ENCODE assay signal across 8 mouse cellular contexts in the genomic region with DNA sequence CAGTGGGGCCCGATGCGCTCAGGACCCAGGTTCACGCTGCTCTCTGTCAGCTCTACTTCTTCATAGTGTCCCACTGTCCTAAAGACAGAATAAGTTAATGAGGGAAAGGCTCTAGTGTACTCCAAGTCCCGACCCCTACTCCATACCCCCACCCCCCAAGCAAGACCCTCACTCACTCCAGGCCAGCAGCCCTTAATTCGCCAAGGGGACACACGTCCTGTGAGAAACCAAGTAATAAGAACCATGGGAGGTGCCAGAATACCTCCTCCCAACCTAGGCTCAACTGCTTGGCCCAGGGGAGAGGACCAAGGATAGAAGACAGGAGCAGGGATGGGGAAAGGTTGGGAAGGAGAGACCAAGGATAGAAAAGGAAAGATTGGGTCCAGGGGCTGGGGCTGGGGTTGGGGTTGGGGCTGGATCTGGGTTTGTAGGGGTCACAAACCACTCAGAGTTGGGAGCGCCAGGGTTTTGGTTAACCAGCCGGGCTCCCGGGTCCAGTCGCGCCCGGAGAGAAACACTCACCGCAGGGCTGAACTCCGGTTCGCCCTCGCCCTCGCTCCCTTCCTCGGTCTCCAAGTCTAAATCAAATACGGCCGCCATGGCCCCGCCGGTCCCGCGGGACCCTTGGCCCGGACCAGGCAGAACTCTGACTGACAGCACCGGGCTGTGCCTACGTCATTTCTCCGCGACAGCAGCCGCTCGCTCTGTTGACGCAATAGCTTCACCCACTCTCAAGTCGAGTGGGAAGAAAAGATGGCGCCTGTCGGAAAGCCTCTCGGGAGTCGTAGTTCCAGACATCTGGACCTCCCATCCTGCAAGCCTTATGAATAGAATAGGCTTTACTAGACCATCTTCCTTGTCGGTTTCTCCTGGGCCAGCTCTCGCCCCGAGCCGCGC. TPM values are rescaled to one million over a fixed set of nuclear protein-coding genes. Genes with fewer than 3 reads are reported as not detected.
DNase-seq lines count a peak whose midpoint lies in the region; ATAC-seq and TF ChIP-seq lines count a peak whose summit lies in the region.

TSS of gene Rps6kb2 (minus strand) at position 709 of the 897 bp plus-strand sequence.

- in situ Hi-C loops in CH12.LX (cut with MboI; ENCODE audit: low pct_ligation_motif_present, low pct_unique_long_range_greater_than_20kb, low sequenced_read_pairs) = no loop called here

- H3K9ac ChIP-seq in CH12.LX (ENCODE audit: insufficient read depth, low read depth) = peak within 1 kb of the TSS; percentile 95
- peak within 1 kb of the TSS; percentile 74 for H3K9ac ChIP-seq in forebrain, embryonic 12.5 days
- H3K9ac ChIP-seq in heart, postnatal 0 days (replicated peaks; ENCODE audit: low read depth, low read length) = peak within 1 kb of the TSS; percentile 81
- peak within 1 kb of the TSS; percentile 79 for H3K9ac ChIP-seq in liver, embryonic 16.5 days (ENCODE audit: low read depth, low read length)
- peak within 1 kb of the TSS; percentile 93 for H3K9ac ChIP-seq in neural tube, embryonic 13.5 days

- TF ChIP-seq RAD21 in CH12.LX (IDR thresholded peaks at IDR 0.05; ENCODE audit: low read depth, low read length) = no peak

- DNase-seq in CH12.LX (ENCODE audit: extremely low read depth) = peak; percentile 97
- peak; percentile 96 for DNase-seq in c-Kit-positive CD71-positive TER-119-negative erythroid progenitor cells, embryonic 14.5 days (ENCODE audit: low read depth)
- DNase-seq in heart, postnatal 0 days (ENCODE audit: low spot score) = peak; percentile 97
- peak; percentile 98 for DNase-seq in kidney, postnatal 4 days

- H3K4me2 ChIP-seq in CH12.LX (ENCODE audit: insufficient read depth, low read depth, poor library complexity, severe bottlenecking) = peak within 1 kb of the TSS; percentile 92
- H3K4me2 ChIP-seq in forebrain, embryonic 12.5 days = peak within 1 kb of the TSS; percentile 93
- peak within 1 kb of the TSS; percentile 81 for H3K4me2 ChIP-seq in heart, postnatal 0 days (ENCODE audit: low read depth, low read length)
- H3K4me2 ChIP-seq in liver, embryonic 16.5 days (ENCODE audit: low read depth, low read length) = peak within 1 kb of the TSS; percentile 66
- peak within 1 kb of the TSS; percentile 97 for H3K4me2 ChIP-seq in neural tube, embryonic 13.5 days

- dilution Hi-C loops in CH12.LX (cut with MboI; ENCODE audit: extremely low pct_ligation_motif_present, extremely low pct_unique_long_range_greater_than_20kb, low sequenced_read_pairs) = no loop called here

- TF ChIP-seq POLR2A in CH12.LX (IDR thresholded peaks at IDR 0.05; ENCODE audit: low read depth, low read length) = peak; percentile 74
- peak; percentile 63 for TF ChIP-seq POLR2A in testis, adult 2 months (IDR thresholded peaks at IDR 0.05; ENCODE audit: control insufficient read depth, low read depth, low read length)

- H3K4me1 ChIP-seq in CH12.LX (ENCODE audit: control insufficient read depth in 1 of 2, insufficient read depth in 2 of 2) = peaks cover 9 to 40% of the 10 kb centered on the region in 2 experiments
- H3K4me1 ChIP-seq in forebrain, embryonic 12.5 days = peaks cover 14% of the 10 kb centered on the region
- H3K4me1 ChIP-seq in heart, postnatal 0 days (ENCODE audit: control insufficient read depth, insufficient read depth) = peaks cover 7% of the 10 kb centered on the region
- peaks cover 32% of the 10 kb centered on the region for H3K4me1 ChIP-seq in liver, embryonic 16.5 days (ENCODE audit: control insufficient read depth, low read depth, low read length)
- H3K4me1 ChIP-seq in neural tube, embryonic 13.5 days (replicated peaks) = peaks cover 21% of the 10 kb centered on the region
- peaks cover 8% of the 10 kb centered on the region for H3K4me1 ChIP-seq in testis, adult 2 months (ENCODE audit: control insufficient read depth, insufficient read depth, low read length)

- peak within 1 kb of the TSS; percentile 56 to 71 (median 67) for H3K4me3 ChIP-seq in CH12.LX (replicated peaks in 1 of 3; ENCODE audit: low read depth in 2 of 3, low read length in 2 of 3, poor library complexity in 1 of 3)
- peak within 1 kb of the TSS; percentile 78 for H3K4me3 ChIP-seq in forebrain, embryonic 12.5 days (replicated peaks)
- peak within 1 kb of the TSS; percentile 80 for H3K4me3 ChIP-seq in heart, postnatal 0 days (ENCODE audit: low read depth, low read length)
- H3K4me3 ChIP-seq in liver, embryonic 16.5 days (ENCODE audit: low read depth, low read length) = peak within 1 kb of the TSS; percentile 77
- peak within 1 kb of the TSS; percentile 71 for H3K4me3 ChIP-seq in neural tube, embryonic 13.5 days
- peak within 1 kb of the TSS; percentile 93 for H3K4me3 ChIP-seq in testis, adult 2 months (ENCODE audit: control insufficient read depth, low read depth, low read length)

- TF ChIP-seq EP300 in CH12.LX (IDR thresholded peaks at IDR 0.05; ENCODE audit: low read length) = no peak
- peak; percentile 64; the same call in 1 of the 2 replicates for TF ChIP-seq EP300 in heart, postnatal 0 days (IDR thresholded peaks at IDR 0.05; ENCODE audit: low read depth)

- peaks cover 33 to 54% of the 10 kb centered on the region in 2 experiments for H3K36me3 ChIP-seq in CH12.LX (replicated peaks in 1 of 2; ENCODE audit: control insufficient read depth in 1 of 2, insufficient read depth in 1 of 2, low read length in 1 of 2)
- H3K36me3 ChIP-seq in forebrain, embryonic 12.5 days (replicated peaks) = peaks cover 35% of the 10 kb centered on the region
- H3K36me3 ChIP-seq in heart, postnatal 0 days (replicated peaks; ENCODE audit: control insufficient read depth, insufficient read depth, low read length) = peaks cover 44% of the 10 kb centered on the region
- H3K36me3 ChIP-seq in liver, embryonic 16.5 days (ENCODE audit: control insufficient read depth, insufficient read depth) = peaks cover 9% of the 10 kb centered on the region
- H3K36me3 ChIP-seq in neural tube, embryonic 13.5 days = peaks cover 39% of the 10 kb centered on the region
- no peaks in the 10 kb centered on the region for H3K36me3 ChIP-seq in testis, adult 2 months (ENCODE audit: control insufficient read depth, insufficient read depth, low read length)

- no peaks in the 10 kb centered on the region for H3K27me3 ChIP-seq in CH12.LX (replicated peaks)
- H3K27me3 ChIP-seq in forebrain, embryonic 12.5 days = no peaks in the 10 kb centered on the region
- no peaks in the 10 kb centered on the region for H3K27me3 ChIP-seq in heart, postnatal 0 days (ENCODE audit: control insufficient read depth, insufficient read depth, low read length)
- H3K27me3 ChIP-seq in liver, embryonic 16.5 days (ENCODE audit: control insufficient read depth, insufficient read depth, low read depth, low read length) = no peaks in the 10 kb centered on the region
- no peaks in the 10 kb centered on the region for H3K27me3 ChIP-seq in neural tube, embryonic 13.5 days
- no peaks in the 10 kb centered on the region for H3K27me3 ChIP-seq in testis, adult 2 months (ENCODE audit: control insufficient read depth, insufficient read depth, low read length)

- peaks cover 10% of the 10 kb centered on the region for H3K79me2 ChIP-seq in CH12.LX (replicated peaks; ENCODE audit: control insufficient read depth, extremely low read depth, insufficient read depth, poor library complexity, severe bottlenecking)

- no peak for TF ChIP-seq CTCF in CH12.LX (conservative IDR thresholded peaks at IDR 0.05 in 1 of 2, IDR thresholded peaks at IDR 0.05 in 1 of 2; ENCODE audit: low read depth in 2 of 2, low read length in 2 of 2)
- no peak; the same call in 1 of the 2 replicates for TF ChIP-seq CTCF in heart, postnatal 0 days (IDR thresholded peaks at IDR 0.05; ENCODE audit: low read depth)
- TF ChIP-seq CTCF in testis, adult 2 months (IDR thresholded peaks at IDR 0.05; ENCODE audit: control insufficient read depth, insufficient read depth, insufficient replicate concordance, low read depth, low read length) = 0 out of 2 replicates have a peak, but pooled peaks have one; percentile 6

- ATAC-seq in forebrain, embryonic 12.5 days (ENCODE audit: low FRiP score) = peak; percentile 93
- ATAC-seq in heart, postnatal 0 days (ENCODE audit: insufficient read depth, low read depth) = peak; percentile 79
- ATAC-seq in liver, embryonic 16.5 days (ENCODE audit: low read depth) = peak; percentile 84
- ATAC-seq in neural tube, embryonic 13.5 days (ENCODE audit: low read depth) = peak; percentile 91

- H3K9me3 ChIP-seq in CH12.LX (replicated peaks; ENCODE audit: low read length) = no peaks in the 10 kb centered on the region
- H3K9me3 ChIP-seq in forebrain, embryonic 12.5 days = no peaks in the 10 kb centered on the region
- H3K9me3 ChIP-seq in heart, postnatal 0 days (replicated peaks; ENCODE audit: control insufficient read depth, low read length) = no peaks in the 10 kb centered on the region
- no peaks in the 10 kb centered on the region for H3K9me3 ChIP-seq in liver, embryonic 16.5 days (replicated peaks; ENCODE audit: control insufficient read depth, low read length)
- H3K9me3 ChIP-seq in neural tube, embryonic 13.5 days = no peaks in the 10 kb centered on the region

- 7% methylated on average over 42 of the region's 42 CpGs for WGBS in forebrain, embryonic 12.5 days
- WGBS in heart, postnatal 0 days = 6% methylated on average over 42 of the region's 42 CpGs
- WGBS in liver, embryonic 16.5 days (ENCODE audit: insufficient replicate concordance) = 7% methylated on average over 42 of the region's 42 CpGs
- WGBS in neural tube, embryonic 13.5 days = 7% methylated on average over 42 of the region's 42 CpGs

- H3K27ac ChIP-seq in CH12.LX (ENCODE audit: insufficient read depth, low read depth) = no peak within 1 kb of the TSS; the same call in 1 of the 2 replicates
- peak within 1 kb of the TSS; percentile 61 for H3K27ac ChIP-seq in forebrain, embryonic 12.5 days
- peak within 1 kb of the TSS; percentile 46 for H3K27ac ChIP-seq in heart, postnatal 0 days (ENCODE audit: low read depth)
- peak within 1 kb of the TSS; percentile 47 for H3K27ac ChIP-seq in liver, embryonic 16.5 days (ENCODE audit: low read length)
- H3K27ac ChIP-seq in neural tube, embryonic 13.5 days (replicated peaks) = peak within 1 kb of the TSS; percentile 85
- peak within 1 kb of the TSS; percentile 33 for H3K27ac ChIP-seq in testis, adult 2 months (ENCODE audit: control insufficient read depth, insufficient read depth, low read depth, low read length)

TF ChIP-seq in CH12.LX, 34 proteins besides CTCF, POLR2A, EP300 and RAD21 (continues in another document):
- TF ChIP-seq JUND (conservative IDR thresholded peaks at IDR 0.05; ENCODE audit: low read depth, low read length) = peak; percentile 32; the same call in 1 of the 2 replicates

RNA-seq across cellular contexts. Expression of gene Rps6kb2, which starts in this region (rescaled TPM):
- total RNA-seq in CH12.LX (2012; rRNA removed) = 20.7 and 25.3 TPM in 2 replicates
- 9.7 and 12.0 TPM in 2 replicates for total RNA-seq in CH12.LX (2014; rRNA removed)
- polyA plus RNA-seq in CH12.LX (2012; ENCODE audit: insufficient read length, low read depth) = 26.6 and 27.2 TPM in 2 replicates
- 59.5 and 62.5 TPM in 2 replicates for polyA plus RNA-seq in forebrain, embryonic 12.5 days (2016; fragmentation: Nextera tagmentation; extraction: Ambion mirVana)
- 34.2 and 62.0 TPM in 2 replicates for total RNA-seq in heart, postnatal 0 days (2014; rRNA removed; ENCODE audit: low replicate concordance)
- polyA plus RNA-seq in heart, postnatal 0 days (2015; fragmentation: Nextera tagmentation; extraction: Ambion mirVana) = 32.9 and 35.2 TPM in 2 replicates
- 29.4 and 31.9 TPM in 2 replicates for polyA plus RNA-seq in liver, embryonic 16.5 days (2015; fragmentation: Nextera tagmentation; extraction: Ambion mirVana)
- polyA plus RNA-seq in neural tube, embryonic 13.5 days (2015; fragmentation: Nextera tagmentation; extraction: Ambion mirVana) = 62.7 and 63.6 TPM in 2 replicates
- polyA plus RNA-seq in testis, adult 2 months (2012; rRNA removed) = 10.9 and 11.1 TPM in 2 replicates
